Mouse (Mus musculus) liver, adult 2 months (tissue): ENCODE data around the gene Acvrl1. TPM values are rescaled to one million over a fixed set of nuclear protein-coding genes. Genes with fewer than 3 reads are reported as not detected.

Experiments
- DNase-seq: peaks from one replicate; pipeline ENCODE4 v3.0.0-alpha.2; 2011; ENCODE audit warnings: low read depth, low spot score; ENCODE audit errors: extremely low read depth
- H3K27ac ChIP-seq: fragments of 200-500 bp; replicated peaks from 2 replicates; pipeline ENCODE4 v1.5.1; 2012; ENCODE audit warnings: low read depth, mild to moderate bottlenecking, control low read depth, inconsistent platforms, low read length; ENCODE audit not compliant: insufficient read depth
- H3K27me3 ChIP-seq: fragments of 200-500 bp; 2 replicates; pipeline ENCODE4 v1.6.1; 2012; ENCODE audit warnings: mild to moderate bottlenecking, moderate library complexity, low read length, inconsistent platforms; ENCODE audit not compliant: control insufficient read depth, insufficient read depth
- H3K36me3 ChIP-seq: fragments of 200-500 bp; 2 replicates; pipeline ENCODE4 v1.6.1; 2012; ENCODE audit warnings: low read length, inconsistent platforms; ENCODE audit not compliant: control insufficient read depth, insufficient read depth
- H3K4me1 ChIP-seq: fragments of 200-500 bp; 2 replicates; pipeline ENCODE4 v1.6.1; 2011; ENCODE audit warnings: low read length; ENCODE audit not compliant: control insufficient read depth, insufficient read depth
- H3K4me3 ChIP-seq: fragments of 200-500 bp; 2 replicates; pipeline ENCODE4 v1.5.1; 2011; ENCODE audit warnings: low read depth, mild to moderate bottlenecking, control low read depth, low read length, moderate library complexity; ENCODE audit not compliant: insufficient read depth
- H3K79me2 ChIP-seq: fragments of 200-500 bp; 2 replicates; pipeline ENCODE4 v1.6.1; 2012; ENCODE audit warnings: inconsistent platforms, mild to moderate bottlenecking, low read length, moderate library complexity; ENCODE audit not compliant: control insufficient read depth, insufficient read depth
- H3K9ac ChIP-seq: fragments of 200-500 bp; 2 replicates; pipeline ENCODE4 v1.6.1; 2012; ENCODE audit warnings: low read depth, mild to moderate bottlenecking, control low read depth, inconsistent platforms, low read length
- CTCF ChIP-seq: fragments of 200-500 bp; IDR thresholded peaks from 2 replicates; pipeline ENCODE4 v1.5.1; 2011; ENCODE audit warnings: low read depth, low read length, control low read depth
- POLR2A ChIP-seq: fragments of 200-500 bp; IDR thresholded peaks from 2 replicates; pipeline ENCODE4 v1.6.1; 2011; ENCODE audit warnings: low read length, control low read depth; ENCODE audit not compliant: insufficient read depth; ENCODE audit errors: extremely low read depth
- WGBS: fragments of 180-500 bp; shearing (Covaris S2); methylation state at CpG from one replicate; pipeline ENCODE4 v1.1.7; 2018; 5-methylcytosine and 5-hydroxymethylcytosine counted together
- polyA plus RNA-seq: library from polyadenylated mRNA; depleted of rRNA; stranded (reverse); fragments of >200 nt; gene quantifications from 2 replicates; pipeline ENCODE4 v1.2.3, GENCODE M21; 2012
- total RNA-seq: library from RNA; depleted of rRNA; stranded (reverse); fragments of >200 nt; gene quantifications from 2 replicates; pipeline ENCODE4 v1.2.3, GENCODE M21; 2014

The Acvrl1 gene
- total and polyA plus RNA-seq, 2 experiments: 3.0 to 4.0 TPM

DNA sequence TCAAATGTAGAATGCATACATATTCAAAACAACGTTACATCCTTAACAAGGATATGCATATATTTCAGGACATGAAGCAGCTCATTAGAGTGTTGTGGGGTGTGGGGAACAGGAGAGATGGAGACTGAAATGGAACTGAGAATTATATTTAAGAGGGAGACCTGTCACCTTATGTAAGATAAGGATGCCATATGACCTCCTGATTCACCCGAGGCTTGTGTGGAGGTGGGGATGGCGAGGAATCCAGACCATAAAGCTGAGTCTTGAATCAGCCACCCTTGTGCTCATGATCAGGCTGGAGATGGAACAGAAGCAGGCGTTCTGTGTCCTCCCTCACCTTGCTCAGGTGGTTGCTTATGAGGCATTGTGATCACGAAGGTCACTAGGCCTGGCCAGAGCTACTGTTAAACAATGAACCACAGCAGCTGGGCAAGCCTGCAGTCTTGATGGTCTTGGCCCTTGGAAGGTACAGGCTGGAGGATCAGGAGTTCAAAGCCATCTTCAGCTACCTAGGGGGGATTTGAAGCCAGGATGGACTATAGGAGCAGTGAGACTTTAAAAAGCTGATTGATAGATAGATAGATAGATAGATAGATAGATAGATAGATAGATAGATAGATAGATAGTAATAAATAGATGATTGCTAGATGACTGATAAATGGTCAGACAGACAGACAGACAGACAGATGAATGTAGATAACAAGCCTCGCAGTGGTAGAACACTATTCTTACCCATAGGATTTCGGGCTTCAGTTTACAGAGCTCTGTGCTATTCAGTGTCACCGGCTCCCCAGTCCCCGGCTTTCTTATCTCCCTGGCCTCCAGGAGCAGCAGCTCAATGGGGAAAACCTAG is 23.3 kb downstream of the Acvrl1 start:
- H3K4me1 ChIP-seq: no peaks in the 10 kb centered on the region
- no peaks in the 10 kb centered on the region for H3K79me2 ChIP-seq
- no peak overlapping the region for H3K4me3 ChIP-seq
- 82% methylated on average over 9 of the region's 9 CpGs for WGBS
- H3K27me3 ChIP-seq: no peaks in the 10 kb centered on the region
- H3K9ac ChIP-seq: no peak overlapping the region
- H3K36me3 ChIP-seq: no peaks in the 10 kb centered on the region
- no peak overlapping the region for H3K27ac ChIP-seq
- TF ChIP-seq CTCF: no peak
- TF ChIP-seq POLR2A: no peak
- no peak for DNase-seq

- no peaks in the 10 kb centered on the region for H3K27me3 ChIP-seq
- no peaks in the 10 kb centered on the region for H3K4me1 ChIP-seq
- no peaks in the 10 kb centered on the region for H3K79me2 ChIP-seq
- H3K36me3 ChIP-seq: no peaks in the 10 kb centered on the region
- H3K4me3 ChIP-seq: no peak overlapping the region
- H3K9ac ChIP-seq: no peak overlapping the region
- no peak for DNase-seq
- H3K27ac ChIP-seq: no peak overlapping the region
- 80% methylated on average over 7 of the region's 7 CpGs for WGBS
- TF ChIP-seq POLR2A: no peak
- no peak for TF ChIP-seq CTCF
Observed at GRCm38 (mm10) chr15:101154700-101155616, 26.6 kb downstream of the Acvrl1 start.

GRCm38 (mm10) chr15:101160128-101160527 is 31.8 kb downstream of the Acvrl1 start:
- 34% methylated on average over 1 of the region's 1 CpGs for WGBS
- Histone ChIP-seq H3K27me3 (no peaks in the 10 kb centered on the region), H3K4me1 (no peaks in the 10 kb centered on the region), H3K79me2 (no peaks in the 10 kb centered on the region), H3K4me3 (no peak overlapping the region), H3K9ac (no peak overlapping the region), H3K36me3 (no peaks in the 10 kb centered on the region), H3K27ac (no peak overlapping the region)
- TF ChIP-seq POLR2A (no peak), CTCF (no peak)
- no peak for DNase-seq

GRCm38 (mm10) chr15:101160591-101160990 is 32.3 kb downstream of the Acvrl1 start:
- H3K4me1 ChIP-seq: no peaks in the 10 kb centered on the region
- 64% methylated on average over 7 of the region's 7 CpGs for WGBS
- no peak overlapping the region for H3K4me3 ChIP-seq
- no peaks in the 10 kb centered on the region for H3K79me2 ChIP-seq
- no peaks in the 10 kb centered on the region for H3K36me3 ChIP-seq
- no peak for DNase-seq
- H3K27me3 ChIP-seq: no peaks in the 10 kb centered on the region
- TF ChIP-seq POLR2A (no peak), CTCF (no peak)
- H3K9ac ChIP-seq: no peak overlapping the region
- H3K27ac ChIP-seq: no peak overlapping the region

DNA sequence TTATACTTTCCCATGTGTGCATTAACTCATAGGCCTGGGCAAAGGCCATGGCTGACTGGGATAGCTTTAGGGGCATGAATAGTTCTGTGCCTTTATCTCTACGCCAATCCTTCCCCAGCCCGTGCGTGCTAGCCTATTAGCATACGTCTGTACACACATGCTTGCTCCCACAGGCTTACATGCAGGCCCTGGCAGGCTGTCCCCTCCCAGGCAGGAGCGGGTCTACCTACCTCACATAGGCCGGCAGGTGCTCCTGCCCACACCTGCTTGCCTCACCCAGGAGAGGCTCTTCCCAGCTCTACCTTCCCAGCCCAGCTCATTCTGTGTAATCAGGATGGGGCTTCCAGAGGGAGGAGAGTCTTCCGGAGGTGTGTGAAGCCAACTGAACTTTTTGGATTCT is 33.2 kb downstream of the Acvrl1 start:
- Histone ChIP-seq H3K79me2 (no peaks in the 10 kb centered on the region), H3K4me3 (no peak overlapping the region), H3K27ac (no peak overlapping the region), H3K36me3 (no peaks in the 10 kb centered on the region), H3K9ac (no peak overlapping the region), H3K4me1 (no peaks in the 10 kb centered on the region), H3K27me3 (no peaks in the 10 kb centered on the region)
- 96% methylated on average over 7 of the region's 7 CpGs for WGBS
- DNase-seq: no peak
- TF ChIP-seq POLR2A: no peak
- TF ChIP-seq CTCF: no peak
